Mouse (Mus musculus) hindbrain, embryonic 13.5 days (tissue): ENCODE measurements around the gene 4930507D05Rik. TPM values are rescaled to one million over a fixed set of nuclear protein-coding genes. Genes with fewer than 3 reads are reported as not detected.
"Not testable (repeated sequence)": the region's sequence is repeated elsewhere in the genome, so short reads cannot be mapped to it uniquely, and the experiment has no call there.

ENCODE experiments used
- ATAC-seq: fragments of 200-750 bp; cut with Nextera tagmentation; 2 replicates; pipeline ENCODE4 v1.8.0; 2017; ENCODE audit warnings: moderate TSS enrichment; ENCODE audit not compliant: low FRiP score
- H3K27ac ChIP-seq: fragments of 300-500 bp; sonication (generic); 2 replicates; pipeline ENCODE4 v1.5.1; 2015; ENCODE audit warnings: inconsistent platforms, mild to moderate bottlenecking, moderate library complexity
- H3K27me3 ChIP-seq: fragments of 300-500 bp; sonication (generic); 2 replicates; pipeline ENCODE4 v1.6.1; 2015; ENCODE audit warnings: mild to moderate bottlenecking, inconsistent platforms
- H3K36me3 ChIP-seq: fragments of 300-500 bp; sonication (generic); 2 replicates; pipeline ENCODE4 v1.6.1; 2015; ENCODE audit warnings: mild to moderate bottlenecking, inconsistent platforms
- H3K4me1 ChIP-seq: fragments of 300-500 bp; sonication (generic); replicated peaks from 2 replicates; pipeline ENCODE4 v1.6.1; 2015; ENCODE audit warnings: inconsistent platforms
- H3K4me2 ChIP-seq: fragments of 300-500 bp; sonication (generic); 2 replicates; pipeline ENCODE4 v1.6.1; 2015; ENCODE audit warnings: inconsistent platforms, mild to moderate bottlenecking, moderate library complexity
- H3K4me3 ChIP-seq: fragments of 300-500 bp; sonication (generic); 2 replicates; pipeline ENCODE4 v1.5.1; 2015; ENCODE audit warnings: mild to moderate bottlenecking, inconsistent platforms
- H3K9ac ChIP-seq: fragments of 300-500 bp; sonication (generic); 2 replicates; pipeline ENCODE4 v1.6.1; 2015; ENCODE audit warnings: mild to moderate bottlenecking, inconsistent platforms
- H3K9me3 ChIP-seq: fragments of 300-500 bp; sonication (generic); 2 replicates; pipeline ENCODE4 v1.6.1; 2016; ENCODE audit warnings: inconsistent platforms
- WGBS: fragments of 180-500 bp; shearing (Covaris S2); methylation state at CpG from one replicate; pipeline ENCODE4 v1.1.7; 2015; 5-methylcytosine and 5-hydroxymethylcytosine counted together
- polyA plus RNA-seq: library from polyadenylated mRNA; unstranded; fragments of >200 nt; fragmentation: Nextera tagmentation; extraction: Ambion mirVana; gene quantifications from 2 replicates; pipeline ENCODE4 v1.2.1, GENCODE M21; 2015

4930507D05Rik gene
- polyA plus RNA-seq, 1 experiment from 2014 or later, result 1.6 TPM

DNA sequence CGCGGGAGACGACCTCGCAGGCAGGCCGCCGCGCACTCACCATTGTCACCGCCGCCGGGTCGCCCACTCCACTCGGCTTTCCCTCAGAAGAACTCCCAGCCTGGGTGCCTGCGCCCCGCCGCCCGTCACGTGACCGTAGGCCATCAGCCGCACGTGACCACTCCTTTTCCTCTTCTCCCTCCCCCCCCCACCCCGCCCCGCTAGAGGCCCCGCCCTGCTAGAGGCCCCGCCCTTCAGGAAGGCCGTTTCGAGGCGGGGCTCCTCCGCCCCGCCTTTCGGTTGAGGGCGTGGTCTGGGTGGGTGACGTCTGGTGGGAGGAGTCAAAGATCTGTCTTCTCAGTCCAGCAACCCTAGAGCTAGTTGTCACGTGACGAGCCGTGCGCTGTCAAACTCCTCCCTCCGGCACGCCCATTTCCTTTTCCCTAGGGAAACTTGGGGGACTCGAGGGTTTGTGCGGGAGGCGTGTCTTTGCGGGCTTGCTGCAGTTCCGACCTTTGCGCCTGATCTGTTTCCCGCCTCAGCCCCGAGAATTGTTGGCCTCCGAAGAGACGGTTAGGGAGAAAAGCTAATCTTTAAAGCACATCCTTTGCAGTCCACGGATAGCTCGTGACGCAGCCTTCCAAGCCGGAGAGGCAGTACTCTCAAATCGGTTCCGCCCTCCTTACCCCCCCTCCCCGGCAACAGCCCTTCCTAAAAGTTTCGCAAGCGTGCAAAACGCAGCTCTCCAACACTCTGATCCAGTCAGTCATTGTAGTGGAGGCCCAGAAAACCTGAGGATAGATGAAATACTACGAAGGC is 37.5 kb downstream of the 4930507D05Rik start, which contains the start of gene Vps26a:
TSS of gene Vps26a (minus strand) at position 188 of the 798 bp plus-strand sequence.
- Histone ChIP-seq H3K36me3 (no peaks in the 10 kb centered on the region), H3K27me3 (0 out of 2 replicates have a peak, but pooled peaks cover 3% of the 10 kb centered on the region), H3K4me3 (peak within 1 kb of the TSS; percentile 78), H3K9me3 (no peaks in the 10 kb centered on the region), H3K4me1 (peaks cover 28% of the 10 kb centered on the region), H3K4me2 (peak within 1 kb of the TSS; percentile 80), H3K9ac (peak within 1 kb of the TSS; percentile 85), H3K27ac (peak within 1 kb of the TSS; percentile 89)
- under 1% methylated on average over 50 of the region's 59 CpGs for WGBS
- peak; percentile 92 for ATAC-seq

- no peak for ATAC-seq
- Histone ChIP-seq H3K4me1 (peaks cover 22% of the 10 kb centered on the region), H3K36me3 (no peaks in the 10 kb centered on the region), H3K4me2 (no peak overlapping the region), H3K9me3 (no peaks in the 10 kb centered on the region), H3K4me3 (no peak overlapping the region), H3K27ac (no peak overlapping the region), H3K9ac (no peak overlapping the region), H3K27me3 (0 out of 2 replicates have a peak, but pooled peaks cover 3% of the 10 kb centered on the region)
- WGBS, result 36% methylated on average over 1 of the region's 1 CpGs
These were observed 39.0 kb downstream of the 4930507D05Rik start for GRCm38 (mm10) chr10:62488266-62488665.

DNA sequence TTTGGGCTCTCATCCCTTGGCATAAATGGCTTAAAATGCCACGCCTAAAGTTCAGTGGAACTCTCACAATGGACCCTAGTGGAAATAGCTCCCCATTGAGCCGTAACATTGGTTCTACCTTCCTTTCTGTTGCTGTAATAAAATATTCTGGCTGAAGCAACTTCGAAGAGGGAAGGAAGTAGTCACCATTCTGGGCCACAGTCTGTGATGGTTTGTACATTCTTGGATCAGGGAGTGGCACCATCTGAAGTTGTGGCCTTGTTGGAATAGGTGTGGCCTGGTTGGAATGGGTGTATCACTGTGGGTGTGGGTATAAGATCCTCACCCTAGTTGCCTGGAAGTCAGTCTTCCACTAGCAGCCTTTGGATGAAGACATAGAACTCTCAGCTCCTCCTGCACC is 42.4 kb downstream of the 4930507D05Rik start:
- H3K27ac ChIP-seq, H3K27me3 ChIP-seq, ATAC-seq, H3K4me1 ChIP-seq, H3K4me3 ChIP-seq, H3K9me3 ChIP-seq, H3K9ac ChIP-seq, H3K4me2 ChIP-seq, H3K36me3 ChIP-seq: not testable (repeated sequence)
- WGBS, result 90% methylated on average over 3 of the region's 3 CpGs

- H3K9ac ChIP-seq, result no peak overlapping the region
- WGBS, result 26% methylated on average over 15 of the region's 15 CpGs
- H3K9me3 ChIP-seq, result no peaks in the 10 kb centered on the region
- no peak overlapping the region for H3K4me3 ChIP-seq
- H3K4me1 ChIP-seq, result no peaks in the 10 kb centered on the region
- peak overlapping the region; percentile 36 for H3K4me2 ChIP-seq
- H3K27ac ChIP-seq, result no peak overlapping the region
- ATAC-seq, result 0 out of 2 replicates have a peak, but pooled peaks have one; percentile 43
- H3K36me3 ChIP-seq, result no peaks in the 10 kb centered on the region
- H3K27me3 ChIP-seq, result no peaks in the 10 kb centered on the region
These were observed 51.0 kb downstream of the 4930507D05Rik start for GRCm38 (mm10) chr10:62500088-62500915.

Other genes with a start within 250 kb of the 4930507D05Rik start
- 20.6 and 22.1 TPM in 2 replicates for gene Tspan15, start 218.2 kb upstream of the 4930507D05Rik start, polyA plus RNA-seq
- not detected in 2 replicates for gene Tacr2, start 197.1 kb upstream of the 4930507D05Rik start, polyA plus RNA-seq
- gene Hk1, start 69.6 kb upstream of the 4930507D05Rik start, polyA plus RNA-seq, result 83.4 and 93.0 TPM in 2 replicates
- gene Hkdc1, start 27.0 kb upstream of the 4930507D05Rik start, polyA plus RNA-seq, result 0.70 and 0.89 TPM in 2 replicates
- 19.9 and 21.8 TPM in 2 replicates for gene Supv3l1, start 249 bp downstream of the 4930507D05Rik start, polyA plus RNA-seq
- gene Vps26a, start 37.3 kb downstream of the 4930507D05Rik start, polyA plus RNA-seq, result 65.1 and 65.4 TPM in 2 replicates
- 8.3 and 10.9 TPM in 2 replicates for gene Srgn, start 78.0 kb downstream of the 4930507D05Rik start, polyA plus RNA-seq
- 66.8 and 68.0 TPM in 2 replicates for gene Kif1bp, start 129.0 kb downstream of the 4930507D05Rik start, polyA plus RNA-seq
- 17.1 and 17.7 TPM in 2 replicates for gene Ddx21, start 152.8 kb downstream of the 4930507D05Rik start, polyA plus RNA-seq
- 92.3 and 93.7 TPM in 2 replicates for gene Ddx50, start 201.7 kb downstream of the 4930507D05Rik start, polyA plus RNA-seq